Mouse (Mus musculus): ENCODE measurements at regions not wholly inside any gene's neighbourhood (a gene's known extent, or its start where the extent isn't known, plus 50 kb on each side); places are given as distances from the start of the nearest gene placed in this dataset.

DNA sequence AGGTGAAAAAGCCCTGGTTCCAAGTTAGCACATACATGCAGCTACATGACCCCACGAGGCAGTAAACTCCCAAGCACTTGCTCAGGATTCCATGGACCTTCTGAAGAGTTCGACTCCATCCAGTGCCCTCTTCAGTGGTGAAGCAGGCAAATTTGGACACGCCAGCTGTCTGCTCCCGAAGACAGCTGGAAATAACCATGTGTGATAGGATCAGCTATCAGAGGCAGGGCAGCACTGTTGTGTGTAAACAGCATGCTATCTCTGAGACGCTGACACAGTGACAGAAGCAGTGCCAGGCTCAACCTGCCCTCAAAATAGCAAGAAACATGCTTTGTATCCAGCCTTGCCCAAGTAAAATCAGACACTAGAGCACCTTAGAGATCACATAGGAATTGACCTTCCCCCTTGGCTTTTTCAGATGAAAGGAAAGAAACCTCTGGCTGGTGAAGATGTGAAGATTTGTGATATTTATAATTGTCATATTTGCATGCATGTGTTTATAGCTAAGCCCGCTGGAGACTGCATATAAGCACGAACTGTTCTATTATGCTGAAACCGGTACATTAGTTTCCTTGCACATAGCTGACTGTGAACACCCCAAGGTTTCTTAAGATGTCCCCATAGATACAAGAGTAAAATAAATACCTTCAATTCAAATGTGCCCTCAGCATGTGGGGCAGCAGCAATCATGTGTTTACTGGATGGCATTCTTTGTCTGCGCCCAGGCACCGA is 146.4 kb upstream of the Nrip1 start:
- no peak for TF ChIP-seq CTCF (IDR thresholded peaks at IDR 0.05; ENCODE audit: low read depth)
- H3K9me3 ChIP-seq (replicated peaks; ENCODE audit: low read length), result no peaks in the 10 kb centered on the region
- H3K4me2 ChIP-seq (ENCODE audit: low read length), result no peak overlapping the region
- H3K36me3 ChIP-seq (ENCODE audit: insufficient read depth, low read length), result no peaks in the 10 kb centered on the region
- no peak overlapping the region for H3K27ac ChIP-seq
- no peak overlapping the region for H3K9ac ChIP-seq (ENCODE audit: low read depth, low read length)
- DNase-seq (ENCODE audit: low spot score), result no peak
- no peaks in the 10 kb centered on the region for H3K27me3 ChIP-seq (ENCODE audit: insufficient read depth, low read length)
- H3K4me3 ChIP-seq (replicated peaks; ENCODE audit: low read depth, low read length), result no peak overlapping the region
- WGBS, result 87% methylated on average over 10 of the region's 10 CpGs
- ATAC-seq (replicated peaks; ENCODE audit: low FRiP score, low read depth), result no peak
- no peaks in the 10 kb centered on the region for H3K4me1 ChIP-seq (replicated peaks; ENCODE audit: insufficient read depth, low read length)

DNA sequence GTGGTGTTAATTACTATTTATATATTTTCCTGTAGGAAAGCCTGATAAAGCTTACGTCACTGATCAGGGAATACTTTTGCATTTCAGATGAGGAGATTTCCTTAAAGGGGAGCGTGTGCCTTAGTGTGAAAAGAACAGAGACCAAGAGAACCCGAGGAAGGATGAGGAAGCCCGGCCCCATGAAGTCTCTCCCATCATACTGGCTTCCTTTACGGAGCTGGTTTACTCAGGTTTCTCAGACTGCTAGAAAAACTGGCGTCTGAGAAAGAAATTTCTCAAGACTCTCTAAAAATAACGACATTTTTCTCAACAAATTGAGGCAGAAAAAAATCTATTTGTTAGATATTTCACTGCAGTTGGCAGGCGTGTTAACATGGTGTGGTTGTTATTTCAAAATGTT is 137.2 kb upstream of the Nrip1 start:
- no peak overlapping the region for H3K4me3 ChIP-seq (replicated peaks; ENCODE audit: low read depth, low read length)
- H3K27me3 ChIP-seq (ENCODE audit: insufficient read depth, low read length), result no peaks in the 10 kb centered on the region
- H3K9me3 ChIP-seq (replicated peaks; ENCODE audit: low read length), result no peaks in the 10 kb centered on the region
- no peaks in the 10 kb centered on the region for H3K36me3 ChIP-seq (ENCODE audit: insufficient read depth, low read length)
- H3K4me1 ChIP-seq (replicated peaks; ENCODE audit: insufficient read depth, low read length), result no peaks in the 10 kb centered on the region
- no peak overlapping the region for H3K4me2 ChIP-seq (ENCODE audit: low read length)
- peak; percentile 5 for DNase-seq (ENCODE audit: low spot score)
- no peak for ATAC-seq (replicated peaks; ENCODE audit: low FRiP score, low read depth)
- WGBS, result 48% methylated on average over 8 of the region's 8 CpGs
- no peak overlapping the region for H3K9ac ChIP-seq (ENCODE audit: low read depth, low read length)
- no peak overlapping the region for H3K27ac ChIP-seq
- no peak for TF ChIP-seq CTCF (IDR thresholded peaks at IDR 0.05; ENCODE audit: low read depth)

GRCm38 (mm10) chr16:76509109-76509650 is 135.6 kb upstream of the Nrip1 start:
- Histone ChIP-seq H3K27me3 (ENCODE audit: insufficient read depth, low read length) (no peaks in the 10 kb centered on the region), H3K9me3 (replicated peaks; ENCODE audit: low read length) (no peaks in the 10 kb centered on the region), H3K9ac (ENCODE audit: low read depth, low read length) (no peak overlapping the region), H3K4me3 (replicated peaks; ENCODE audit: low read depth, low read length) (no peak overlapping the region), H3K4me1 (replicated peaks; ENCODE audit: insufficient read depth, low read length) (no peaks in the 10 kb centered on the region), H3K27ac (no peak overlapping the region), H3K36me3 (ENCODE audit: insufficient read depth, low read length) (no peaks in the 10 kb centered on the region), H3K4me2 (ENCODE audit: low read length) (no peak overlapping the region)
- no peak for TF ChIP-seq CTCF (IDR thresholded peaks at IDR 0.05; ENCODE audit: low read depth)
- ATAC-seq (replicated peaks; ENCODE audit: low FRiP score, low read depth), result no peak
- no peak for DNase-seq (ENCODE audit: low spot score)
- 85% methylated on average over 6 of the region's 6 CpGs for WGBS

GRCm38 (mm10) chr16:76507191-76507746 is 133.6 kb upstream of the Nrip1 start:
- 58% methylated on average over 5 of the region's 5 CpGs for WGBS
- Histone ChIP-seq H3K4me2 (ENCODE audit: low read length) (no peak overlapping the region), H3K4me3 (replicated peaks; ENCODE audit: low read depth, low read length) (no peak overlapping the region), H3K9ac (ENCODE audit: low read depth, low read length) (no peak overlapping the region), H3K4me1 (replicated peaks; ENCODE audit: insufficient read depth, low read length) (no peaks in the 10 kb centered on the region), H3K36me3 (ENCODE audit: insufficient read depth, low read length) (no peaks in the 10 kb centered on the region), H3K9me3 (replicated peaks; ENCODE audit: low read length) (no peaks in the 10 kb centered on the region), H3K27me3 (ENCODE audit: insufficient read depth, low read length) (no peaks in the 10 kb centered on the region), H3K27ac (no peak overlapping the region)
- no peak for ATAC-seq (replicated peaks; ENCODE audit: low FRiP score, low read depth)
- peak; percentile 9 for DNase-seq (ENCODE audit: low spot score)
- no peak for TF ChIP-seq CTCF (IDR thresholded peaks at IDR 0.05; ENCODE audit: low read depth)

DNA sequence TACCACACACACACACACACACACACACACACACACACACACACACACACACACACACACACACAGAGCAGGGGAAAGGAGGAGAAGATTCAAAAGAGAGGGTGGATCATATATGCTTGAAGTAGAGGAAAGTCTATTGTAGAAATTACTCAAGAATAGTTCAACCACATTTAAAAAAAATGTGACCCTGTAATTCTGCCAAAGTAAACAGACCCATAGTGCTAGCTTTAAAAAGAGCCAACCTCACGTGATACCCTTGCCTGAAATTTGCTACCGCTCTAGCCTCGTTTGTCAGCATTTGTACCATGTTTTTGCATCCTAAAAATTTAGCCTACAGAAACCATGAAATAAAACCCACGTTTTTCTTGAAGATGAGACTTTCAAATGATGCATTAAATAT is 132.6 kb upstream of the Nrip1 start:
- Histone ChIP-seq H3K9me3 (replicated peaks; ENCODE audit: low read length) (no peaks in the 10 kb centered on the region), H3K36me3 (ENCODE audit: insufficient read depth, low read length) (no peaks in the 10 kb centered on the region), H3K4me3 (replicated peaks; ENCODE audit: low read depth, low read length) (no peak overlapping the region), H3K4me1 (replicated peaks; ENCODE audit: insufficient read depth, low read length) (no peaks in the 10 kb centered on the region), H3K4me2 (ENCODE audit: low read length) (no peak overlapping the region), H3K9ac (ENCODE audit: low read depth, low read length) (no peak overlapping the region), H3K27ac (no peak overlapping the region), H3K27me3 (ENCODE audit: insufficient read depth, low read length) (no peaks in the 10 kb centered on the region)
- DNase-seq (ENCODE audit: low spot score), result peak; percentile 27
- ATAC-seq (replicated peaks; ENCODE audit: low FRiP score, low read depth), result no peak
- no peak for TF ChIP-seq CTCF (IDR thresholded peaks at IDR 0.05; ENCODE audit: low read depth)
- WGBS, result 36% methylated on average over 4 of the region's 4 CpGs

DNA sequence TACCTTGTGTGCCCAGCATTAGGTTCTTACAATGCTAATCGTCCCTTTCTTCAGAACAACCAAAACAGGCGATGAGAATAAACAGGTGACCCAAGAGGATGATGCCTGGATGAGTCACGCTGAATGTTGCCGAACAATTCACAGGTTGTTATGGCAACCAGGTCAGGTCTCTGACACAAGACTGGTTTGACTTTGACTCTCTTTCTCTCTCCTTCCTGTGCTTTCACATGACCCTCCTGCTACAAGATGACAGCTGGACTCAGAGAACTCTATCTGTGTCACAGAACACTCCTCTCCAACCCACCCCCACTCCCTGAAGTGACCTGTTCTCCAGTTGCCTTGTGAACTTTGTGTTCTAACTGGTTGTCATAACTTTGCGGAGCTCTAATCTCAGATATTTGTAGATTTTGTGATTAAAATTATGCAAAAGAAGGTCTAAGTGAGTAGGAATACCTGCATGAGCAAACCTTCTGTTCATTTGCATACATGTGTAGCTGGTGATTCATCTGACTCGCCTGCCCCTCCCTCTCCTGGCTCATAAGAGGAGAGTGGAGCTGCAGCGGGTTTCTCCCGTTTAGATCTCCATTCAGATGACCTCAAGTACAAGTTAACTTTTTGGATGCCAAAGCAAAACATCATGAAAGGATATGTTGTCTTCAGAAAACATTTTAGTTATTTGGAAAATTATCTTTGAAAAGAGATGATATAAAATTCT is 126.2 kb upstream of the Nrip1 start:
- Histone ChIP-seq H3K4me1 (replicated peaks; ENCODE audit: insufficient read depth, low read length) (no peaks in the 10 kb centered on the region), H3K36me3 (ENCODE audit: insufficient read depth, low read length) (no peaks in the 10 kb centered on the region), H3K27ac (no peak overlapping the region), H3K9ac (ENCODE audit: low read depth, low read length) (no peak overlapping the region), H3K4me2 (ENCODE audit: low read length) (no peak overlapping the region), H3K27me3 (ENCODE audit: insufficient read depth, low read length) (no peaks in the 10 kb centered on the region), H3K4me3 (replicated peaks; ENCODE audit: low read depth, low read length) (no peak overlapping the region), H3K9me3 (replicated peaks; ENCODE audit: low read length) (no peaks in the 10 kb centered on the region)
- ATAC-seq (replicated peaks; ENCODE audit: low FRiP score, low read depth), result peak; percentile 69
- 52% methylated on average over 8 of the region's 8 CpGs for WGBS
- peak; percentile 15 for DNase-seq (ENCODE audit: low spot score)
- no peak for TF ChIP-seq CTCF (IDR thresholded peaks at IDR 0.05; ENCODE audit: low read depth)

Measured in kidney, postnatal 0 days (tissue).